Mouse (Mus musculus) embryonic fibroblast, embryonic 13.5 days (primary cell): ENCODE measurements around the gene Gas2l2. TPM values are rescaled to one million over a fixed set of nuclear protein-coding genes. Genes with fewer than 3 reads are reported as not detected.

ENCODE experiments used
- H3K27ac ChIP-seq: 2 replicates; pipeline ENCODE4 v1.5.1; 2012; ENCODE audit warnings: low read length, control low read depth, inconsistent platforms; ENCODE audit not compliant: insufficient read depth
- H3K4me1 ChIP-seq: 2 replicates; pipeline ENCODE4 v1.6.1; 2011; ENCODE audit warnings: low read length; ENCODE audit not compliant: control insufficient read depth, insufficient read depth
- H3K4me3 ChIP-seq: 2 replicates; pipeline ENCODE4 v1.5.1; 2011; ENCODE audit warnings: mild to moderate bottlenecking, control low read depth, low read length; ENCODE audit not compliant: insufficient read depth
- CTCF ChIP-seq: IDR thresholded peaks from 2 replicates; pipeline ENCODE4 v1.5.1; 2011; ENCODE audit warnings: mild to moderate bottlenecking, control low read depth, low read length, moderate library complexity, borderline replicate concordance; ENCODE audit not compliant: insufficient read depth
- POLR2A ChIP-seq: IDR thresholded peaks from 2 replicates; pipeline ENCODE4 v1.6.1; 2011; ENCODE audit warnings: low read depth, mild to moderate bottlenecking, control low read depth, low read length, moderate library complexity
- polyA plus RNA-seq: library from polyadenylated mRNA; stranded (reverse); fragments of >200 nt; gene quantifications from 2 replicates; pipeline ENCODE4 v1.2.4, GENCODE M21; 2011; ENCODE audit warnings: low read depth; ENCODE audit not compliant: missing spikeins, insufficient read length

Gas2l2 gene
- polyA plus RNA-seq, 1 experiment = not detected

DNA sequence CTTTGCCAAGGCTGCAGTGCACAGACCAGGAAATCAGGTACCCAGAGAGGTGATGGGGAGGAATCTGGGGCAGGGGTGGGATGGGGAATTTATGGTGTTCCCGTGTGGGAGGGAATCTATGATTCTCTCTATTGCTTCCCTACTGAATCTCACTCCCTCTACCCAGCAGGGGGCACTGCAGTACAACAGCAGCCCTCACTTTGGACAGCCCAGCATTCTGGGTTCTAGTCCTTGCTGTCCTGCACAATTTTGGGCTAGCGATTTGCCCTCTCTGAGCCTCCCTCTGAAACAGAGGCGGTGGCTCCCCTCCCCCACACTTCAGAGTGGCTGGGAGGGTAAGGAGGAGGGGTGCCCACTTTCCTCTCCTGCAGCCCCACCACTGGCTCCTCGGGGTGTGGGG is 8.9 kb downstream of the Gas2l2 start:
- H3K27ac ChIP-seq = no peak overlapping the region
- no peaks in the 10 kb centered on the region for H3K4me1 ChIP-seq
- TF ChIP-seq CTCF (0 out of 2 replicates have a peak, but pooled peaks have one; percentile 2), POLR2A (no peak)
- H3K4me3 ChIP-seq = no peak overlapping the region

DNA sequence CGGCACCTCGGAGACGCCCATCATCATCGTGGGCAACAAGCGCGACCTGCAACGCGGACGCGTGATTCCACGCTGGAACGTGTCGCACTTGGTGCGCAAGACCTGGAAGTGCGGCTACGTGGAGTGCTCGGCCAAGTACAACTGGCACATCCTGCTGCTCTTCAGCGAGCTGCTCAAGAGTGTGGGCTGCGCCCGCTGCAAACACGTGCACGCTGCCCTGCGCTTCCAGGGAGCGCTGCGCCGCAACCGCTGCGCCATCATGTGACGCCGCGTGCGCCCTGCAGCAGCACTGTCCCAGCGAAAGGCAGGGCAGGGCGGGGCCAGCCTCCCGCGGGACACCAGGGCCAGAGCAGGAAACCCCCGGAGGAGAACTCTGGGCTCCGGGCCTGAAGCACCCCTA is 10.7 kb downstream of the Gas2l2 start:
- no peak overlapping the region for H3K4me3 ChIP-seq
- no peak overlapping the region for H3K27ac ChIP-seq
- no peak for TF ChIP-seq POLR2A
- no peak for TF ChIP-seq CTCF
- H3K4me1 ChIP-seq = no peaks in the 10 kb centered on the region

- TF ChIP-seq POLR2A (no peak), CTCF (no peak)
- H3K4me3 ChIP-seq = no peak overlapping the region
- no peaks in the 10 kb centered on the region for H3K4me1 ChIP-seq
- H3K27ac ChIP-seq = no peak overlapping the region
Measured at GRCm38 (mm10) chr11:83417708-83418107, 11.5 kb downstream of the Gas2l2 start.

DNA sequence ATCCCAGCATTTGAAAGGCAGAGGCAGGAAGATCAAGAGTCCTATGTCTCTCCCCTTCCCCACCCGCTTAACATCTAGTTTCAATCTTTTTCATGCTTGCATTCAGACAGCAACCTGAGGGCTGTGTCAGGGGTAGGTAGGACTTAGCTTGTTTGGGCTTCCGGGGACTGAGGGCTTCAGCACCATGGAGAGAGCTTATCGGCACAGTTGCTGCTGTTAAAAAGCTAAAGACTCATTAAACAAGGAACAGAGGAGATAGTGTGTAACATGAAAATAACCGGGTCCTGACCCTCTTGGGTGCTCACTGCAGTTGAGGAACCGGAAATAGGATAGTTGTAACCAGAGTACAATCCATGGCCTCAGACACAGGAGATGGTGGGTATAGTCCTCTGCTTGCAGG is 12.2 kb downstream of the Gas2l2 start:
- H3K27ac ChIP-seq = no peak overlapping the region
- H3K4me3 ChIP-seq = no peak overlapping the region
- TF ChIP-seq CTCF (no peak), POLR2A (no peak)
- no peaks in the 10 kb centered on the region for H3K4me1 ChIP-seq

DNA sequence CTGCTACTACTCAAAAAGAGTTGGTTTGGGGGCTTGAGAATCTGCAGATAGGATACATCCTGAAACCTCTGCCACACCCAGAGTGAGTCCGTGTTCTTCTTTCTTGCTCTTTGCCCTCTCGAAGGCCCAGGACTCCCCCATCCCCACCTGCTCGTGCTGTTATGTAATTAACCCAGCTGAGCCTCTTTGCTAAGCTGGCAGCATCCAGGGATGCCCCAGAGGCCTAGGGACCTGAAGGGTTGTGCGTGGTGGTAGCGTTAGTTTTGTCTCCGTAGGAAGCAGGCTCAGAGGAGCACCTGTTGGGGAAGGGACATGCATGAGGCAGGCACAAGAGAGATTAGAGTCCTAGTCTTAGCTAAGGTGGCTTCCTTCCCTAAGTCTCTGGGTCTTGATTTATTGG is 18.7 kb downstream of the Gas2l2 start:
- no peak overlapping the region for H3K27ac ChIP-seq
- H3K4me3 ChIP-seq = no peak overlapping the region

GRCm38 (mm10) chr11:83409792-83410291 is 19.4 kb downstream of the Gas2l2 start:
- TF ChIP-seq POLR2A (no peak), CTCF (no peak)
- peak overlapping the region; percentile 20; the same call in 1 of the 2 replicates for H3K4me3 ChIP-seq
- H3K27ac ChIP-seq = no peak overlapping the region
- no peaks in the 10 kb centered on the region for H3K4me1 ChIP-seq

More for the DNA sequence above, 18.7 kb downstream of the Gas2l2 start:
- H3K4me1 ChIP-seq = no peaks in the 10 kb centered on the region
- no peak for TF ChIP-seq POLR2A
- TF ChIP-seq CTCF = no peak

- TF ChIP-seq CTCF (no peak), POLR2A (no peak)
Measured at GRCm38 (mm10) chr11:83409087-83409754, 20.0 kb downstream of the Gas2l2 start, which contains the start of gene Rasl10b. Gene Rasl10b (plus strand): TSS chr11:83409137.

GRCm38 (mm10) chr11:83408242-83408641 is 21.0 kb downstream of the Gas2l2 start:
- Histone ChIP-seq H3K27ac (no peak overlapping the region), H3K4me1 (no peaks in the 10 kb centered on the region), H3K4me3 (no peak overlapping the region)
- TF ChIP-seq POLR2A = no peak
- no peak for TF ChIP-seq CTCF

More at GRCm38 (mm10) chr11:83409087-83409754, 20.0 kb downstream of the Gas2l2 start, which contains the start of gene Rasl10b:
- no peak within 1 kb of the TSS for H3K27ac ChIP-seq
- H3K4me3 ChIP-seq = peak within 1 kb of the TSS; percentile 20
- no peaks in the 10 kb centered on the region for H3K4me1 ChIP-seq

DNA sequence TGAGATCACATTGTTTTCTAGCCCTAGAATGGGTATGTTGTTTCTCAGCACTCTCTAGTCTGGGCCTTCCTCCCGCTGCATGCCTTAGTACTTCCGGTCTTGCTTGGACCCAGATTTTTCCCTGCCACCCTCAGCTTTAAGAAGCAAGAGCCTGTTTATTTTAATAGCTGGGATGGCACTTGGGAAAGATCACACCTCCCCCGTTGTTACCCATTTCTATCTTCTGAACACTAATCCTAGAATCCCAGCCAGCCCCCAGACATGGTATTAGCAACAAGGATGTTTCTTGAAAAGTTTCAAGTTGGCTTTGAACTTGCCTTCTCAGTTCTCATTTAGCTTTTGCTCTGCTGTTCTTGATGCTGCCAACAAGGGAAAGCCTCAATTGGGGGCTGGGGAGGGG is 22.9 kb downstream of the Gas2l2 start:
- H3K4me1 ChIP-seq = no peaks in the 10 kb centered on the region
- H3K4me3 ChIP-seq = no peak overlapping the region
- TF ChIP-seq CTCF = no peak
- no peak for TF ChIP-seq POLR2A
- H3K27ac ChIP-seq = no peak overlapping the region

- Histone ChIP-seq H3K4me3 (no peak overlapping the region), H3K27ac (no peak overlapping the region), H3K4me1 (no peaks in the 10 kb centered on the region)
- TF ChIP-seq POLR2A (no peak), CTCF (no peak)
Measured at GRCm38 (mm10) chr11:83403787-83404186, 25.5 kb downstream of the Gas2l2 start.
